Mouse (Mus musculus) cerebellum, adult 2 months (tissue): ENCODE data around the gene Bin2. TPM values are rescaled to one million over a fixed set of nuclear protein-coding genes. Genes with fewer than 3 reads are reported as not detected.

Source experiments
- DNase-seq, 2 experiments: peaks; one replicate each; pipeline ENCODE4 v3.0.0; 2021
- H3K27ac ChIP-seq: fragments of 200-500 bp; 2 replicates; pipeline ENCODE4 v1.5.1; 2012; ENCODE audit warnings: low read length, control low read depth, inconsistent platforms; ENCODE audit not compliant: insufficient read depth
- H3K27me3 ChIP-seq: fragments of 200-500 bp; 2 replicates; pipeline ENCODE4 v1.6.1; 2012; ENCODE audit warnings: inconsistent platforms, mild to moderate bottlenecking, low read length, moderate library complexity; ENCODE audit not compliant: control insufficient read depth, insufficient read depth
- H3K4me1 ChIP-seq: fragments of 200-500 bp; 2 replicates; pipeline ENCODE4 v1.6.1; 2011; ENCODE audit warnings: low read length; ENCODE audit not compliant: control insufficient read depth, insufficient read depth
- H3K4me3 ChIP-seq: fragments of 200-500 bp; replicated peaks from 2 replicates; pipeline ENCODE3; 2011; ENCODE audit warnings: mild to moderate bottlenecking, low read depth, low read length, control low read depth; ENCODE audit not compliant: insufficient read depth
- CTCF ChIP-seq: fragments of 200-500 bp; IDR thresholded peaks from 2 replicates; pipeline ENCODE4 v1.5.1; 2011; ENCODE audit warnings: low read depth, mild to moderate bottlenecking, control low read depth, low read length, moderate library complexity, borderline replicate concordance; ENCODE audit not compliant: insufficient read depth
- POLR2A ChIP-seq: fragments of 200-500 bp; IDR thresholded peaks from 2 replicates; pipeline ENCODE4 v1.6.1; 2011; ENCODE audit warnings: low read length, control low read depth, borderline replicate concordance; ENCODE audit not compliant: insufficient read depth
- WGBS: fragments of 180-500 bp; shearing (Covaris S2); methylation state at CpG from one replicate; pipeline ENCODE4 v1.1.7; 2018; 5-methylcytosine and 5-hydroxymethylcytosine counted together
- polyA plus RNA-seq: library from polyadenylated mRNA; depleted of rRNA; stranded (reverse); fragments of >200 nt; gene quantifications from 2 replicates; pipeline ENCODE4 v1.2.3, GENCODE M21; 2012

Bin2 gene
- polyA plus RNA-seq, 1 experiment, result 4.1 TPM

DNA sequence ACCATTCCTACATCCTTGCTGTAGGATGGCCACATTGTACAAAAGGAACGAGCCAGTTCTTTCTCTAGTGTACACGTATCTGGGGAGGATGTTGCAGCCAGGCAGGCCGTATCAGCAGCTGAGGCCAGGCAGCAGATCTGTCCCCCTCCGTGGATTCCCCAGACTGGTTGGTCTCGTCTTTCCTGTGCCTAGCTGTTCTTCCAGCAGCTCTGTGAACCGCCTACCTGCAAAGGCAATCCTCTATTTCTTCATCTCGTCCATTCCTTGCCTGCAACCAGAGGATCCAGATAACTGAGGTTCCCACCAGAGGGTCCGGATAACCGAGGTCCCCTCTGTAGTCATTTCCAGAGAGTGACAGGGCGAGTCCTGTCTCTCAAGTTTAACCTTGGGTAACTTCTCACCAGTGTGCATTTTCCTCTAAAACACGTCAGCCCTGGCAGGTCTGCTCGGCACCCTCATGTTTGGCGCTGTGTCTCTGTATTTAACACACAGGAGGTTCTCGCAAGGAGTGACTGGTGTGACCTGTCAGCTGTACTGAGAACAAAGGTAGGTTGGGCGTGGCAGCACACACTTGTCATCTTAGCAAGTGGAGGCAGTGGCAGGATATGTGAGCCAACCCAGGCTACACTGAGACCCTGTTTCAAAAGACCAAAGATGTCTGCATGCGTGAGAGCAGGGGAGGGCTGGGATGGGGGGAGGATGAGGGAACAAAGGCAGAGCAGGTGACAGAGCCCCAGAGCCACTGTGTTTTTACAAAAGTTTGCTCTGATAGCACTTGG, 29.2 kb downstream of the Bin2 start:
- TF ChIP-seq POLR2A (no peak), CTCF (no peak)
- Histone ChIP-seq H3K4me3 (no peak overlapping the region), H3K27me3 (peaks cover 12% of the 10 kb centered on the region), H3K4me1 (no peaks in the 10 kb centered on the region), H3K27ac (no peak overlapping the region)
- 87% methylated on average over 16 of the region's 16 CpGs for WGBS
- no peak for DNase-seq

GRCm38 (mm10) chr15:100637661-100638060, 31.7 kb downstream of the Bin2 start:
- Histone ChIP-seq H3K27me3 (peaks cover 12% of the 10 kb centered on the region), H3K4me1 (no peaks in the 10 kb centered on the region), H3K27ac (no peak overlapping the region), H3K4me3 (no peak overlapping the region)
- 27% methylated on average over 6 of the region's 6 CpGs for WGBS
- TF ChIP-seq CTCF (peak; percentile 23; the same call in 1 of the 2 replicates), POLR2A (no peak)
- DNase-seq, result no peak

DNA sequence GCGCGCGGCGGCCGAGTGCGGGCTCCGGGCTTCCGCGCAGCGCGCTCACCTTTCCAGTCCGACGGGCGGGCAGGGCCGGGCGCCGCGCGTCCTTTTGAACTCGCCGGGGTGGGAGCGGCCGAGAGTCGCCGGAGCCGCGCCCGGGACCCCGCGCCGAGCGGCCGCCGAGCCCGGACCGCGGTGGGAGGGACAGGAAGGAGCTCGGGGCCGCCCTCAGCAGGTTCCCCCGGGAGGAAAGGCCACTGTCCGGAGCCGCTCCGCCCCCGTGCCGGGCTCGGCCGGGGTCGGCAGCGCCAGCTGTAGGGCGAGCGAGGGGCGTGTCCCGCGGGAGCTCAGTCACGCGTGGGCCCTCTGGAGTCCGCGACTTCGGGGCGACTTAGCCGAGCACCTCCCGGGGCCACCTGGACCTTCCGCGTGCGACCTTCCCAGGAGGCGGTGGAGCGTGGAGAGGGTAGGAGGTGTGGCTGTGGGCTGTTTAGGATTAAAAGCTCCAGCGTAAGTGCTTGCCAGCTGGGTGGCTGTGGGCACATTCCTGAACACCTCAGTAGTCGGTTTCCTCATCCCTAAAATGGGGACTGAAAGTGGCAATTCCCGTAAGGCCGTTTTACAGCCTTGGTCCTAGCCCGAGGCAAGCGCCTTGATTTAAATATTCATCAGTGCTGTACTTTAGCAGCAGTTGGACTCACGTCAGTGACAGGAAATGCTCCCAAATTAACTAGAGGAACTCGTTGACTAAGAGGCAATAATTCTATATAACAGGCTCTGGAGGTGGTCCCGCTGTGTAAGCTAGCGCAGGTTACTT, 32.5 kb downstream of the Bin2 start, which contains the start of gene Smagp:
Gene Smagp, minus strand, starts transcription at position 241 of the 802 bp plus-strand sequence.
- 2% methylated on average over 77 of the region's 77 CpGs for WGBS
- Histone ChIP-seq H3K27ac (no peak within 1 kb of the TSS), H3K4me1 (no peaks in the 10 kb centered on the region), H3K4me3 (peak within 1 kb of the TSS; percentile 6), H3K27me3 (peaks cover 12% of the 10 kb centered on the region)
- TF ChIP-seq CTCF (no peak), POLR2A (no peak)
- DNase-seq, result no peak

GRCm38 (mm10) chr15:100635851-100636645, 33.3 kb downstream of the Bin2 start:
- Histone ChIP-seq H3K4me1 (no peaks in the 10 kb centered on the region), H3K27me3 (peaks cover 12% of the 10 kb centered on the region), H3K27ac (no peak overlapping the region), H3K4me3 (peak overlapping the region; percentile 6)
- no peak for DNase-seq
- 7% methylated on average over 38 of the region's 38 CpGs for WGBS
- TF ChIP-seq POLR2A (no peak), CTCF (no peak)

GRCm38 (mm10) chr15:100635239-100635638, 34.1 kb downstream of the Bin2 start:
- Histone ChIP-seq H3K4me1 (no peaks in the 10 kb centered on the region), H3K27me3 (peaks cover 12% of the 10 kb centered on the region), H3K4me3 (no peak overlapping the region), H3K27ac (no peak overlapping the region)
- TF ChIP-seq CTCF (no peak), POLR2A (no peak)
- no peak for DNase-seq
- WGBS, result 15% methylated on average over 9 of the region's 9 CpGs

- Histone ChIP-seq H3K27ac (no peak overlapping the region), H3K4me1 (no peaks in the 10 kb centered on the region), H3K4me3 (no peak overlapping the region), H3K27me3 (peaks cover 12% of the 10 kb centered on the region)
- DNase-seq, result no peak
- TF ChIP-seq POLR2A (no peak), CTCF (no peak)
- whole genome bisulfite sequencing, result 84% methylated on average over 10 of the region's 10 CpGs
Observed at GRCm38 (mm10) chr15:100633341-100633740, 36.0 kb downstream of the Bin2 start.

GRCm38 (mm10) chr15:100632323-100632722, 37.0 kb downstream of the Bin2 start:
- DNase-seq, result no peak
- no peak for TF ChIP-seq CTCF
- TF ChIP-seq POLR2A, result no peak
- no peaks in the 10 kb centered on the region for H3K4me1 ChIP-seq
- H3K27ac ChIP-seq, result no peak overlapping the region
- WGBS, result 94% methylated on average over 5 of the region's 5 CpGs
- peaks cover 12% of the 10 kb centered on the region for H3K27me3 ChIP-seq
- H3K4me3 ChIP-seq, result no peak overlapping the region
